Mouse (Mus musculus): ENCODE data around the gene Olfr575. TPM values are rescaled to one million over a fixed set of nuclear protein-coding genes. Genes with fewer than 3 reads are reported as not detected.

Gene Olfr575
- polyA plus RNA-seq (2012; ENCODE audit: low replicate concordance), result not detected in 2 replicates

GRCm38 (mm10) chr7:102958593-102958992 is at the start of gene Olfr575:
Gene Olfr575, minus strand, starts transcription at chr7:102958775.

GRCm38 (mm10) chr7:102989224-102989623 is 30.6 kb upstream of the Olfr575 start, which contains the start of gene Olfr578:
Gene Olfr578, minus strand, starts transcription at chr7:102989324.

DNA sequence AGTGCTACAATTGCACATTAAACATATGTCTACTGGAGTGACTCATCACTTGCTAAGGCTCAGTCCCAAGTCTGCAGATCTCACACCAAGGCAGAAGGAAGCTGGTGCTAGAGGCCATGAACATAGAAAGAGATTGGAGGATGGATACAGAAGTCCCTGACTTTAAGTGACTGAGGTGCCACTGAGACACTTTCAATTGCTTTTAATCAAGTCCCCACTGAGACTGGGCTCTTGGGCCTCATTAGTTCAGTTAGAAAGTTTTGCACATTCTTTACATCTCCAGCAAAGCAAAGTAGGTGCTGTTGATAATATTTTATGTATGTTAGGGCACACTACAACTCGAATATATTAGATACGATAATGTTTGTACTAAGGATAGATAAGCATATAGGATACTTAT is 17.3 kb upstream of the Olfr575 start, which contains the start of gene Olfr577:
Gene Olfr577 (minus strand): TSS at position 101 of the 400 bp plus-strand sequence.

DNA sequence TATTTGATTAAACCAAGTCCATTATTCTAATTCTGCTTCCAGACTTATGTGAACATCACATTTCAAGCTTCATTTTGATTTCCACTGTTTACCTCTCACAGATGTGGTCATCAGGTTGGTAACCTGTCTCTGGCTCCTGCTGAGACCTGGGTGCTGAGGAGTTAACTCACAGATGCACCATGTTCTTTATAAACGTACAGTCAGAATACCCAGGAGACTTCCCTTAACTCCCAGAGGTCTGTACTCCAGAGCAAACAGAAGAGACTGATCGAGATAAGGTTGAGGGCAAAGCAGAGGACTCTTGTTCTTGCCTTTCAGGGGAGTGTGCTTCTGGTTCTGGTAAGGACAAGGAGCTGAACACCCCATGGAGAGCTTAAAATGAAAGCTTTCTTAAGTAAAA is 3.8 kb upstream of the Olfr575 start, which contains the start of gene Olfr576:
Gene Olfr576 (plus strand): TSS at position 301 of the 400 bp plus-strand sequence.

GRCm38 (mm10) chr7:102948167-102948566 is 10.4 kb downstream of the Olfr575 start, which contains the start of gene Olfr574:
Gene Olfr574, plus strand, starts transcription at chr7:102948467.

DNA sequence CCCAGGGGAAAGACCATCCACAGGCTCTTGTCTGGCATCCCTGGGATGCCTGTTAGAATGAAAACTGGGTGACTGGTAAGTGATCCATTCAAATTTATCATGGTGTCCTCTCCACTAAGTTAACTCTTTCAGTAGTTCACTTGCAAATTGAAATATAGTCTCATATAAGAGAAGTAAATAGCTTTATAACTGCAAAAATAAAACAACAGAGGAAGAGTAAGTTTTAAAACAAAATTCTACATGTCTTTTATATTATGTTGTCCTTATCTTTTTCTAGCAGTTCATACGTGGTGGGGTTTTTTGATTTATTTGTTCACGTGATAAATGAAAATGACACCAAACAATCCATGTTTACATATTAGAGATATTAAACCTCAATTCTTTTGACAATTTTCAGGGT is 16.1 kb downstream of the Olfr575 start, which contains the start of gene Olfr573-ps1:
Gene Olfr573-ps1 (minus strand): TSS at position 101 of the 400 bp plus-strand sequence.

DNA sequence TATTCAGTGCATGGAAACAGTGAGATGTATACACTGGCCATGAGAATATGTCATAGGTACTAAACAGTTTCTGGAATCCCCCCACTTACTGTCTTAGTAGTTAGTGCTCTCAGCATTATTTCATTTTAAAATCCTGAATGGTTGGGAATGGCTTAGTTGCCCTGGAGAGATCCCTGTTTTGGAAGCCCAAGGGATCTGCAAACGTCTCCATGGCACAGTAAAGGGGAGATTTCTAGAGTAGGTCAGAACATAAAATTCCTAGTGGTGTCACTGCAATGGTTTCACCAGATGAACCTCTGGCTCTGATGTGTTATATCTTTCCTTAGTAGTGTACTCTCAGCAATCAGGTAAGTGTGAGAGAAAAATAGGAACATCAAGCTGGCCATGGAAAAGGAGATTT is 34.5 kb downstream of the Olfr575 start, which contains the start of gene Olfr572:
Gene Olfr572 (plus strand): TSS at position 301 of the 400 bp plus-strand sequence.

GRCm38 (mm10) chr7:102917032-102917875 is 41.3 kb downstream of the Olfr575 start, which contains the start of gene Olfr571:
Gene Olfr571, minus strand, starts transcription at chr7:102917536.

Other genes starting within 250 kb of the Olfr575 start
- not detected in 2 replicates for gene Olfr33, start 239.7 kb downstream of the Olfr575 start, polyA plus RNA-seq (2012; ENCODE audit: low replicate concordance)
- not detected in 2 replicates for gene Olfr559, start 231.3 kb downstream of the Olfr575 start, polyA plus RNA-seq (2012; ENCODE audit: low replicate concordance)
- gene Olfr560, start 199.4 kb downstream of the Olfr575 start, polyA plus RNA-seq (2012; ENCODE audit: low replicate concordance), result not detected in 2 replicates
- gene Olfr78, start 199.3 kb downstream of the Olfr575 start, polyA plus RNA-seq (2012; ENCODE audit: low replicate concordance), result not detected in 2 replicates
- not detected in 2 replicates for gene Olfr561, start 187.6 kb downstream of the Olfr575 start, polyA plus RNA-seq (2012; ENCODE audit: low replicate concordance)
- not detected in 2 replicates for gene Olfr564, start 155.3 kb downstream of the Olfr575 start, polyA plus RNA-seq (2012; ENCODE audit: low replicate concordance)
- not detected in 2 replicates for gene Olfr566, start 100.0 kb downstream of the Olfr575 start, polyA plus RNA-seq (2012; ENCODE audit: low replicate concordance)
- not detected in 2 replicates for gene Olfr568, start 81.7 kb downstream of the Olfr575 start, polyA plus RNA-seq (2012; ENCODE audit: low replicate concordance)
- gene Olfr569, start 67.9 kb downstream of the Olfr575 start, polyA plus RNA-seq (2012; ENCODE audit: low replicate concordance), result not detected in 2 replicates
- gene Olfr570, start 64.2 kb downstream of the Olfr575 start, polyA plus RNA-seq (2012; ENCODE audit: low replicate concordance), result not detected in 2 replicates
- gene Olfr571, start 41.2 kb downstream of the Olfr575 start, polyA plus RNA-seq (2012; ENCODE audit: low replicate concordance), result not detected in 2 replicates
- gene Olfr572, start 34.4 kb downstream of the Olfr575 start, polyA plus RNA-seq (2012; ENCODE audit: low replicate concordance), result not detected in 2 replicates
- gene Olfr573-ps1, start 16.2 kb downstream of the Olfr575 start, polyA plus RNA-seq (2012; ENCODE audit: low replicate concordance), result not detected in 2 replicates
- not detected in 2 replicates for gene Olfr574, start 10.3 kb downstream of the Olfr575 start, polyA plus RNA-seq (2012; ENCODE audit: low replicate concordance)
- not detected in 2 replicates for gene Olfr576, start 3.9 kb upstream of the Olfr575 start, polyA plus RNA-seq (2012; ENCODE audit: low replicate concordance)
- gene Olfr577, start 17.2 kb upstream of the Olfr575 start, polyA plus RNA-seq (2012; ENCODE audit: low replicate concordance), result not detected in 2 replicates
- not detected in 2 replicates for gene Olfr578, start 30.5 kb upstream of the Olfr575 start, polyA plus RNA-seq (2012; ENCODE audit: low replicate concordance)
- gene Olfr582, start 79.2 kb upstream of the Olfr575 start, polyA plus RNA-seq (2012; ENCODE audit: low replicate concordance), result not detected in 2 replicates
- gene Olfr583, start 92.5 kb upstream of the Olfr575 start, polyA plus RNA-seq (2012; ENCODE audit: low replicate concordance), result not detected in 2 replicates
- gene Olfr584, start 123.1 kb upstream of the Olfr575 start, polyA plus RNA-seq (2012; ENCODE audit: low replicate concordance), result not detected in 2 replicates
- not detected in 2 replicates for gene Olfr585, start 138.9 kb upstream of the Olfr575 start, polyA plus RNA-seq (2012; ENCODE audit: low replicate concordance)
- gene Olfr586, start 166.9 kb upstream of the Olfr575 start, polyA plus RNA-seq (2012; ENCODE audit: low replicate concordance), result not detected in 2 replicates
- gene Olfr588-ps1, start 182.1 kb upstream of the Olfr575 start, polyA plus RNA-seq (2012; ENCODE audit: low replicate concordance), result not detected in 2 replicates
- not detected in 2 replicates for gene Olfr589, start 197.6 kb upstream of the Olfr575 start, polyA plus RNA-seq (2012; ENCODE audit: low replicate concordance)
- not detected in 2 replicates for gene Olfr591, start 219.6 kb upstream of the Olfr575 start, polyA plus RNA-seq (2012; ENCODE audit: low replicate concordance)
- 0.02 TPM in 1 of 2 replicates, not detected in the other for gene Olfr592, start 226.0 kb upstream of the Olfr575 start, polyA plus RNA-seq (2012; ENCODE audit: low replicate concordance)

All from hematopoietic multipotent progenitor cell, adult 10-12 weeks (in vitro differentiated cells).